Comparison of ENCODE assay signal across 8 mouse cellular contexts in the genomic region with DNA sequence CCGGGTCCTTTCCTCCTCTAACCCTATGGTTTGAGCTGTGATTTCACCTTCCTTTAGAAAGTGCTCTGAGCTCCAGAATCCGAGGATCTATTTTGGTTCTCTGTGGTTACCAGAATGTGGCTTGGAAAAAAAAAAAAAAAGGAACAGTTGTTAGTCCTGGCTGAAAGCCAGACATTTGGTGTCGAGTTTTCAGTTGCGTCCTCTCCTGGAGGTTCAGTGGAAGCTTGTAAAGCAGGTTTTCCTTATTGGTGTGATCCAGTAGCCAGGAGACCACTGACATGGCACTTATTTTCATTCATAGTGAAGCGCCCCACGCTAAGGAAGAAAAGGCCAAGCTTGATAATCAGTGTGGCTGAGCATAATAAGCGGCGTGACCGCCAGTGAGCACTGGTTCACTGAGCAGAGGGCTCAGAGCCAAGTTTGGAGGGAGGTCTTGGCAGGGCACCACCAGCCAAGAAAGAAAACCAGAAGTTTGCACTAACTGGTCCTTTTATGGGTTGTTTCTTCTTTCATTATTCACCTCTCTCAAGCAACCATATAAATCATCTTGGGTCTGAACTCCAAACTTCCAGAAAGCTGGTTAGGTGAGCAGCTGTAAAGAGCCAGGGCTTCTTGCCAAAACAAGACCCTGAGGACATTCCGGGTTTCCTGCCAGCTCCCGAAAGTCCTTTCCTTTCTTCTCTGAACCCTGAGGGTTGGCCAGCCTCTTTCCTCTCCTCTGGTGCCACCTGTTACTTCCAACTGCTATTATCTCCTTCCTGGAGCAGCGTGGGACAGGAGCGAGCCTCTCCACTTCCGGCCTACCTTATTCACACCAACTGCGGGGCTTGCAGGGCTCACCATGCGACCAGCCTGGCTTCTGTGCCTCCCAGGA.
DNase-seq lines count a peak whose midpoint lies in the region; ATAC-seq and TF ChIP-seq lines count a peak whose summit lies in the region.

No protein-coding gene starts in this region.

- ATAC-seq in liver, embryonic 12.5 days, result no peak
- peak; percentile 39; the same call in 1 of the 2 replicates for ATAC-seq in heart, embryonic 12.5 days (ENCODE audit: insufficient number of reproducible peaks, low FRiP score)
- peak; percentile 79 for ATAC-seq in kidney, embryonic 14.5 days (ENCODE audit: low FRiP score, low TSS enrichment)
- ATAC-seq in limb, embryonic 12.5 days (ENCODE audit: insufficient number of reproducible peaks, insufficient read depth, low FRiP score, low TSS enrichment, low read depth), result peak; percentile 75; the same call in 1 of the 2 replicates
- peak; percentile 88 for ATAC-seq in neural tube, embryonic 15.5 days (ENCODE audit: low FRiP score)

- WGBS in liver, adult 2 months, result 46% methylated on average over 16 of the region's 16 CpGs
- WGBS in liver, embryonic 12.5 days (ENCODE audit: insufficient replicate concordance), result 61% methylated on average over 16 of the region's 16 CpGs
- 81% methylated on average over 16 of the region's 16 CpGs for WGBS in forebrain, embryonic 10.5 days
- WGBS in heart, embryonic 12.5 days, result 43% methylated on average over 16 of the region's 16 CpGs
- WGBS in kidney, embryonic 14.5 days, result 38% methylated on average over 16 of the region's 16 CpGs
- WGBS in limb, embryonic 12.5 days, result 50% methylated on average over 16 of the region's 16 CpGs
- 29% methylated on average over 16 of the region's 16 CpGs for WGBS in neural tube, embryonic 15.5 days

- H3K4me3 ChIP-seq in liver, adult 2 months (ENCODE audit: insufficient read depth, low read depth, low read length), result no peak overlapping the region
- no peak overlapping the region for H3K4me3 ChIP-seq in liver, embryonic 12.5 days
- no peak overlapping the region for H3K4me3 ChIP-seq in forebrain, embryonic 10.5 days
- H3K4me3 ChIP-seq in heart, embryonic 12.5 days, result no peak overlapping the region
- no peak overlapping the region for H3K4me3 ChIP-seq in kidney, embryonic 14.5 days (ENCODE audit: low read length)
- no peak overlapping the region for H3K4me3 ChIP-seq in limb, embryonic 12.5 days (replicated peaks)
- no peak overlapping the region for H3K4me3 ChIP-seq in neural tube, embryonic 15.5 days (replicated peaks)

- H3K27ac ChIP-seq in liver, adult 2 months (replicated peaks; ENCODE audit: insufficient read depth, low read depth, low read length), result no peak overlapping the region
- no peak overlapping the region for H3K27ac ChIP-seq in liver, embryonic 12.5 days
- peak overlapping the region; percentile 26; the same call in 1 of the 2 replicates for H3K27ac ChIP-seq in forebrain, embryonic 10.5 days
- peak overlapping the region; percentile 16; the same call in 1 of the 2 replicates for H3K27ac ChIP-seq in heart, embryonic 12.5 days (ENCODE audit: poor library complexity, severe bottlenecking)
- H3K27ac ChIP-seq in kidney, embryonic 14.5 days (ENCODE audit: low read depth, low read length), result peak overlapping the region; percentile 69; the same call in 1 of the 2 replicates
- H3K27ac ChIP-seq in limb, embryonic 12.5 days, result peak overlapping the region; percentile 54
- H3K27ac ChIP-seq in neural tube, embryonic 15.5 days (replicated peaks), result peak overlapping the region; percentile 14; the same call in 1 of the 2 replicates

- no peaks in the 10 kb centered on the region for H3K27me3 ChIP-seq in liver, adult 2 months (ENCODE audit: control insufficient read depth, insufficient read depth, low read length)
- H3K27me3 ChIP-seq in liver, embryonic 12.5 days (replicated peaks), result no peaks in the 10 kb centered on the region
- peaks cover 4% of the 10 kb centered on the region; the same call in 1 of the 2 replicates for H3K27me3 ChIP-seq in forebrain, embryonic 10.5 days (ENCODE audit: poor library complexity, severe bottlenecking)
- no peaks in the 10 kb centered on the region for H3K27me3 ChIP-seq in heart, embryonic 12.5 days (replicated peaks)
- no peaks in the 10 kb centered on the region for H3K27me3 ChIP-seq in kidney, embryonic 14.5 days (ENCODE audit: control insufficient read depth, insufficient read depth, low read length)
- peaks cover 11% of the 10 kb centered on the region for H3K27me3 ChIP-seq in limb, embryonic 12.5 days
- peaks cover 19% of the 10 kb centered on the region; the same call in 1 of the 2 replicates for H3K27me3 ChIP-seq in neural tube, embryonic 15.5 days (replicated peaks)

- DNase-seq in liver, adult 2 months (ENCODE audit: extremely low read depth, low read depth, low spot score), result peak; percentile 35
- DNase-seq in forebrain, embryonic 10.5 days (ENCODE audit: extremely low spot score, low spot score), result no peak
- no peak for DNase-seq in embryo, embryonic 9.5 days (ENCODE audit: extremely low spot score)

- no peaks in the 10 kb centered on the region for H3K4me1 ChIP-seq in liver, adult 2 months (ENCODE audit: control insufficient read depth, insufficient read depth, low read length)
- H3K4me1 ChIP-seq in liver, embryonic 12.5 days, result no peaks in the 10 kb centered on the region
- H3K4me1 ChIP-seq in forebrain, embryonic 10.5 days, result peaks cover 9% of the 10 kb centered on the region
- peaks cover 14% of the 10 kb centered on the region for H3K4me1 ChIP-seq in heart, embryonic 12.5 days (replicated peaks)
- H3K4me1 ChIP-seq in kidney, embryonic 14.5 days (ENCODE audit: control insufficient read depth, insufficient read depth, low read length), result peaks cover 5% of the 10 kb centered on the region; the same call in 1 of the 2 replicates
- H3K4me1 ChIP-seq in limb, embryonic 12.5 days (replicated peaks), result peaks cover 10% of the 10 kb centered on the region; the same call in 1 of the 2 replicates
- peaks cover 12% of the 10 kb centered on the region for H3K4me1 ChIP-seq in neural tube, embryonic 15.5 days

- no peak overlapping the region for H3K9ac ChIP-seq in liver, adult 2 months (ENCODE audit: low read depth, low read length)
- H3K9ac ChIP-seq in liver, embryonic 12.5 days, result no peak overlapping the region
- H3K9ac ChIP-seq in heart, embryonic 12.5 days, result no peak overlapping the region
- no peak overlapping the region for H3K9ac ChIP-seq in kidney, embryonic 14.5 days (ENCODE audit: low read depth, low read length)
- no peak overlapping the region for H3K9ac ChIP-seq in limb, embryonic 12.5 days (replicated peaks)
- no peak overlapping the region for H3K9ac ChIP-seq in neural tube, embryonic 15.5 days (replicated peaks)

- no peaks in the 10 kb centered on the region for H3K9me3 ChIP-seq in liver, embryonic 12.5 days (replicated peaks)
- peaks cover 3% of the 10 kb centered on the region; the same call in 1 of the 2 replicates for H3K9me3 ChIP-seq in forebrain, embryonic 10.5 days
- H3K9me3 ChIP-seq in heart, embryonic 12.5 days (replicated peaks), result peaks cover 6% of the 10 kb centered on the region; the same call in 1 of the 2 replicates
- H3K9me3 ChIP-seq in kidney, embryonic 14.5 days (ENCODE audit: control insufficient read depth, low read length), result no peaks in the 10 kb centered on the region
- H3K9me3 ChIP-seq in limb, embryonic 12.5 days, result 0 out of 2 replicates have a peak, but pooled peaks cover 5% of the 10 kb centered on the region
- H3K9me3 ChIP-seq in neural tube, embryonic 15.5 days (replicated peaks), result no peaks in the 10 kb centered on the region

- TF ChIP-seq CTCF in liver, adult 2 months (IDR thresholded peaks at IDR 0.05; ENCODE audit: low read depth, low read length), result no peak

- H3K36me3 ChIP-seq in liver, adult 2 months (ENCODE audit: control insufficient read depth, insufficient read depth, low read length), result no peaks in the 10 kb centered on the region
- H3K36me3 ChIP-seq in liver, embryonic 12.5 days, result no peaks in the 10 kb centered on the region
- H3K36me3 ChIP-seq in forebrain, embryonic 10.5 days (replicated peaks), result no peaks in the 10 kb centered on the region
- no peaks in the 10 kb centered on the region for H3K36me3 ChIP-seq in heart, embryonic 12.5 days
- H3K36me3 ChIP-seq in kidney, embryonic 14.5 days (ENCODE audit: control insufficient read depth, insufficient read depth, low read length), result no peaks in the 10 kb centered on the region
- no peaks in the 10 kb centered on the region for H3K36me3 ChIP-seq in limb, embryonic 12.5 days
- H3K36me3 ChIP-seq in neural tube, embryonic 15.5 days, result no peaks in the 10 kb centered on the region

- no peak overlapping the region for H3K4me2 ChIP-seq in liver, embryonic 12.5 days
- peak overlapping the region; percentile 22 for H3K4me2 ChIP-seq in heart, embryonic 12.5 days
- no peak overlapping the region for H3K4me2 ChIP-seq in kidney, embryonic 14.5 days (replicated peaks; ENCODE audit: low read depth, low read length)
- H3K4me2 ChIP-seq in limb, embryonic 12.5 days, result peak overlapping the region; percentile 2; the same call in 1 of the 2 replicates
- H3K4me2 ChIP-seq in neural tube, embryonic 15.5 days, result peak overlapping the region; percentile 34

- TF ChIP-seq POLR2A in liver, adult 2 months (IDR thresholded peaks at IDR 0.05; ENCODE audit: extremely low read depth, insufficient read depth, low read length), result no peak

- H3K79me2 ChIP-seq in liver, adult 2 months (ENCODE audit: control insufficient read depth, insufficient read depth, low read length), result no peaks in the 10 kb centered on the region

Comparison
In these comparisons a context has a peak if more than half of its experiments do, and no peak if none do; other contexts are left out.
1. H3K27ac ChIP-seq: peak in forebrain, embryonic 10.5 days (single experiment), heart, embryonic 12.5 days (single experiment), kidney, embryonic 14.5 days (single experiment), limb, embryonic 12.5 days (single experiment) and neural tube, embryonic 15.5 days (single experiment); none in liver, adult 2 months (single experiment) and liver, embryonic 12.5 days (single experiment).
2. H3K4me2 ChIP-seq: peak in heart, embryonic 12.5 days (single experiment), limb, embryonic 12.5 days (single experiment) and neural tube, embryonic 15.5 days (single experiment); none in liver, embryonic 12.5 days (single experiment) and kidney, embryonic 14.5 days (single experiment).